Mouse (Mus musculus): ENCODE measurements around the gene Fam20c. TPM values are rescaled to one million over a fixed set of nuclear protein-coding genes. Genes with fewer than 3 reads are reported as not detected.

The Fam20c gene
- polyA plus RNA-seq, 3 experiments from 2014 or later: not detected

DNA sequence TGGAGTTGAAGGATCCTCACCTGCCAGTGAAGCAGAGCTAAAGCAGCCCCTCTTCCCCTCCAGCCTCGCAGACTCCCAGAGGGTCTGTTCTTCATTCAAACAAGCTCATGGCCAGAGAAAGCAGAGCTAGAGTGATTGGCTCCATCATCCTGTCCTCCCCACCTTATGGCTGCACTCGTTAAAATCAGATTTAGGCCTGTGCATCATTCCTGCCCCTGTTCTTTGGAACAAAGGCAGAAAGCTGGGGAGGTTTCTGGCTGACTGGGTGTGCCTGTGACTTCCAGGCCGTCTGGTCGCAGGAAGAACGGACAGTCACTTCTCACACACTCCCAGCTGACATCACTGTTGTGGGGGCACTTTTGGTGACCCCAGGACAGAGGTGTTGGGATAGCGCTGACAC is 2.8 kb downstream of the Fam20c start:
- no peak for ATAC-seq

DNA sequence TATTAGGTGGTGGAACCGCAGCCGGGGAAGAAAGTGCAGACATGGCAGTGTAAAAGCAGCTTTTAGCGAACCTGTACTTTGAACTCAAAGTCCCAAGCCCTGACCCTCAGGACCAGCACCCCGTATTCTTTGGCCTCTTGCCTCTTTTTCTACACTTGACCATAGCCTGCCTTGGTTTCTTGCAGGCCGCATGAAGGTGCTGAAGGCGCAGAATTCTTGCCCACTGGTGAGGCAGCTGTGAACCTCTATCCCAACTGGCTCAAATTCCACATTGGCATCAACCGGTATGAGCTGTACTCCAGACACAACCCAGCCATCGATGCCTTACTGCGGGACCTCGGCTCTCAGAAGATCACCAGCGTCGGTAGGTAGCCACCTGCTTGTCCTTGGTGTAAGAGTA is 3.3 kb downstream of the Fam20c start:
- no peak for ATAC-seq

DNA sequence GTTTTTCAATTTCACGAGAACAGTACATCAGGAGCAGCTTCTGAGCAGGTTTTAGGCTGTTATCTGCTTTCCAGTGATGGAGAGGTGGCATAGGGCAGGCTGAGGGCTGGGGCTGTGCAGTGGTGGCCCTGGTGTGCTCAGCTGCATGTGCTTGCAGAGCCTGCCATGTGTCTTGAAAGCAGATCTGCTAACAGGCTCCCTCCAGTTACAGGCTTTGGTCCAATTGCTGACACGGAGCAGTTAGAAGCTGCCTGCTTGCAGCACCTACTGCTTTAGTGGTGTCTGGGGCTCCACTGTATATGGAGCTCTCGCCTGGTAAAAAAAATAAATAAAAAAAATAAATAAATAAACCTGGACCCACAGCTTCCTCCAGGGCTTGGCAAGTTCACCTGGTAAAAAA is 4.2 kb downstream of the Fam20c start:
- no peak for ATAC-seq

DNA sequence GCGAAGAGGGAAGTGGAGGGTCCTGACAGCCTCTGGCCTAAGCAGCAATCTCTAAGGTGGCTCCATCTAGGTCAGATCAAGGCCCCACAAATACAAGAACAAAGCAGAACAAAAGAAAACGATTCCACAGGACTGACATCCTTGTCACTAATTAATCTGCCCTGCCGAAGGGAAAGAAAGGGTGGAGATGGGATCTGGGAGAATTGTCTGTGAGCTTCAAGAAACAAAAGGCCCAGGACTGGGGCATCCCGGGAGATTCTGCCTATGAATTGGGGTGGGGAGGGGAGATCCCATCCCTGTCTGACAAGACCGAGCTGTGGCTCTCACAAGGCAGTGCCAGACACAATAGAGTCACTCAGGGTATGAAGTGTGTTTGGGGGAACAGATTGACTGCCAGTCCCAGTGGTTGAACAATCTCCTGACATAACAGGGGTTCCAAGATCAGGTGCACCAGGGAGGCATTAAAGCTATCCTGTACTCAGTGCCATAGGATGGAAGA is 7.6 kb downstream of the Fam20c start:
- ATAC-seq: no peak

DNA sequence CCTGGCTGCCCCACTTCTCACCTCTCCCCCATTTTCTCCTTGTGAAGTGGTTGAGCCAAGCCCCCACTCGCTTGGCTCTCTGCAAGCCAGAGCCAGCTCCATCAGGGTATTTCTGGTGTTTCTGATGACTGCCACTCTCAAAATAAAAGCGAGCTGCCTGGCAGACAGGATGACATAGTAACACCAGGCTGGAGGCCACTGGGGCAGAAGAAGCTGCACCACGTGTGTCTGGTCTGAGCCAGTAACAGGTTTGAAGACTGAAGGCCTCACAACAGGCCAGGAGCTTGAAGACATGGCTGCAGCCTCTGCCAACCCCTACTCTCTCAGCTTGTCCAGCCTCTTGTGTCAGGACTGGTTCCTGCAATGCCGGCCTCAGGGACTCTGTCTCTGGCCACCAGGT is 8.0 kb downstream of the Fam20c start:
- ATAC-seq: no peak

DNA sequence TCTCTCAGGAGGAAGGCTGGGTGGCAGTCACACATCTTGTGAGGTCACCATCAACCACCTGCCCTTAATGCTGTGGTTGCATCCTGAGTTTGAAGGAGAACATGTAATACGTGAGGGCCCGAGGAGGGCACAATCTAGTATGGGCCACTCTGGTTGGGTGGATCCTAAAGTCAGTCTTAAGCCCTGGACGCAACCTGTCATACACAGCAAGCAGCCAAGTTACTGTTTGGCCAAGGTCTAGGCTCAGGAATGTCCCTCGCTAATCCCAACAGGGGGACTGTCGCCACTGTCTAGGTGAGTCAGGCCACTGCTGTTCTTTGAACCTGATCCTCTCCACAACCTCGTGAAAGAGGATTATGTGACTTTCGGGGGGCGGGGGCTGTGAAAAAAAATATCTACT is 10.3 kb downstream of the Fam20c start:
- ATAC-seq: no peak

DNA sequence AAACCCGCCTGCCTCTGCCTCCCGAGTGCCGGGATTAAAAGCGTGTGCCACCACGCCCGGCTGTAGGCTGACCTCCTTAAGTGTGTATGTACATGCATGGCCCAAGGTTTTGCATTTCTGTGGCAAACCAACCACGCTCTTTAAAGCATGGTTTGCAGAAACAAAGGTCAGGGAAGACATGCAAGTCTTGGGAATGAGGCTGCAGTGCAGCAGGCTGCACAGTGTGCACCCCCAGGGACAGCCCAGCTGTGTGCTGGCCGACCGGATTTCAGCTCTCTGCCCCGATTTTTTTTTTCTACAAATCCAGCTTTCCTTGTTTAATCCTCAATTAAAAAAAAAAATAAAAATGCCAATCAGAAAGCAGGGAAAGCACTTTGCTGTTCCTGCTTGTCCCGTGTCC is 13.3 kb downstream of the Fam20c start:
- no peak for ATAC-seq

DNA sequence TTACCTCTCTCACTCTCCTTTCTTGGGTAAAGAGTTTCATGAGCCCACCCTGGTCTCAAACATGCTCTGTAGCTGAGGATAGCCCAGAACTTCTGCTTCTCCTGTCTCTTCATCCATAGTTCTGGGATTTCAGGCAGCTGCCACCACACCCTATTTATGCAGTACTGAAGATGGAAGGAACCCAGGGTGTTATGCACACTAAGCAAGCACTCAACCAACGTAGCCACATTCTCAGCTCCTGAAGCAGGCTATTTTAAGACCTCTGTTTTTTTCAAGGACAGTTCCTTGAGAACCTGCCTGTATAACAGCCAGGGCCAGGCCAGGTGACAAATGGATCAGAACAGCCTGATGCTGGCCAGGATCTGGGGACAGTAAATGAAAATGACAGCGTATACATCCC is 14.4 kb downstream of the Fam20c start:
- no peak for ATAC-seq

DNA sequence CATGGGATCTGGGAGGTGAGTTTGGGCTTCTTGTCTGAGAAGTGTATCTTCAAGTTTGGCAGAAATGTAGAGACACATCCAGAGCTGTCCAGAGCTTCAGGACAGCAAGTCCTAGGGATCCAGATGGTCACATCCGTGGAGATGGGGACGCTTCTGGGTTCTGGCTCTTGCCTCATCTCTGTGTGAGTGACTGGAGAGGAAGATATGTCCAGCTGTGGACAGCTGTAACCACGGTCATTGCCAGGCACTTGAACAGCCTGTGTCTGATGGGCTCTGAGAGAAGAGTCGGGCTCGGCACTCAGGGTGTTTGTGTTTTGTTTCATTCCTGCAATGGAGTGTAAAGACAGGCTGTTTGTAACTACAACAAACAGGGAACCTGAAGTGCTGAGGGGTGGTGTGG is 14.8 kb downstream of the Fam20c start:
- no peak for ATAC-seq

DNA sequence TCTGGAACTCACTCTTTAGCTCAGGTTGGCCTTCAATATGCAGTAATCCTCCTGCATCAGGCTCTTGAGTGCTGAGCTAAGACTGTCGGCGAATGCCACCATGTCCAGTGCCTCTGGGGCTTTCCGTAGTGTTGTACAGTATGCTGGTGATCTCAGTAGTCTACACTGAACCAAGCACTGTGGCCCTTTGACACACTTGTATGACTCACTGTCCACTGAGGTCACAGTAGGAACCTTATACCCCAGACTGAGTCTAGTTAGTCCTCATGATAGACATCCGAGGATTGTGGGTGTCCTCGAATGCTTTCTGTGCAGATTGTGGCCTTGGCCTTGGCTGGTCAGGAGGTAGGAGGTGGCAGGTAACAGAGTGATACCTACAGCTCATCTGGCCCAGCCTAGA is 20.8 kb downstream of the Fam20c start:
- no peak for ATAC-seq

DNA sequence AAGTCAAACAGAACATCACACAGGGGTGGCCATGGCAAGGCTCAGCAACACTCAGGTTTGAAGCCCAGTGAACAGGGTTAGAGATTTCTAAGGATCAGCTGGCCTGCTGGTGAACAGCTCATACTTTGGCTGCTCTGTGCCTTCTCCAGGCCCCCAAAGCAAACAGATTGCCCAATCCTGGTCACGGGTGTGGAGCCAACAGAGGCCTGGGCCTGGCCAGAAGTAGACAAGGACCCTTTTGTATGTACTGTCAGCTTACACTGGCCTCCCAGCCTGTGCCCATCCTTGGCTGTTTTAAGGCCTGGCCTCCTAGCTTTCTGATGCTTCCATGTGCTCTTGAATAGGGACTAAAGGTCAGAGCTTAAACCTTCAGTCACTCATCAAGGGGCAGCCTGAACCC is 22.0 kb downstream of the Fam20c start:
- ATAC-seq: no peak

DNA sequence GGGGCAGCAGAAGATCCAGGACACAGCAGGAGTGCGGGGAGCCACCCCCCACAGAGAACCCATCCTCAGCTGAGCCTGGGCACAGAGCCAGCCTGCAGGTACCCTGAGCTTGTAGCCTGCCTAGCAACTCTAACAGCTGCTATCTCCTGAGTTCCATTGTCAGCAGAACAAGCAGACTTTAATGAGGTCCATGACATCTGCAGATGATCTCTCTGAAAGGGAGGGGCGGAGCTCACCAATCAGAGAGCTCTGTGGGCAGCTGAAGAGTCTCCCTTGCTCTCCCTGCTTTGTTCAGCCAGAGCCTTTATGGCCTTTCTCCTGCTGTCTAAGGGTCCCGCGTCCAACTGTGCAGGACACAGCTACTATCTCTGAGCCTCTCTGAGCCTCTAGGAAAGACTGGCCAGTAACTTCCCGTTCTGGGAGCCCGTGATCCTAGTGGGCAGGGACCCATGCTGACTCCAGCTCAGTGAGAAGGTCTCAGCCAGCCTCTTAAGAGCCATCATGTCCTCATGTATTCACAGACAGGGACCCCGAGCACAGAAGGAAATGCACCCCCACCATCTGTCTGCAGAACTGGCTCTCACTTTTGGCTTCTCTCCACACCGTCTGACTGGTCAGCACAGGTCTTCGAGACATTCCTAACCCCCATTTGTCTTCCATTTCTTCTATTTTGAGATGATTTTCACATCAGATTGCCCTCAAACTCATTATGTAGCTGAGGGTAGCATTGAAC is 24.6 kb downstream of the Fam20c start:
- no peak for ATAC-seq

DNA sequence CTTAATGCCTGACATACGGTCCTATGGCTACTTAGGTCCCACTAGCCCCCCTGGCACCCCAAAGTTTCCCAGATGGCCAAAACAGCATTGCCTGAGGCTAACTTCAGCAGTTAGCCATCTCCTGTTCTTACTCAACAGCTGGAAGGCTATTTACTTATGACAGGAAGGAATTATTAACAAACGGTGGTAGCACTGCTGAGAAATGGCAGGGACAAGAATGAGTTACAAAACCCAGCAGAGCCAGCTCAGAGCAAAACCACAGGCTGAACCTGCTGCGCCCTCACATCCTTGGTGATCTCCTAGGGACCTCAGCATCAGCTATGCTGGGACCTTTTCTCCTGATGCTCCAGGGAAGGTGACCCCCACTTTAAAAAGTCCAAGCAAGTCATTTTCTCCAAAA is 25.3 kb downstream of the Fam20c start:
- ATAC-seq: no peak

DNA sequence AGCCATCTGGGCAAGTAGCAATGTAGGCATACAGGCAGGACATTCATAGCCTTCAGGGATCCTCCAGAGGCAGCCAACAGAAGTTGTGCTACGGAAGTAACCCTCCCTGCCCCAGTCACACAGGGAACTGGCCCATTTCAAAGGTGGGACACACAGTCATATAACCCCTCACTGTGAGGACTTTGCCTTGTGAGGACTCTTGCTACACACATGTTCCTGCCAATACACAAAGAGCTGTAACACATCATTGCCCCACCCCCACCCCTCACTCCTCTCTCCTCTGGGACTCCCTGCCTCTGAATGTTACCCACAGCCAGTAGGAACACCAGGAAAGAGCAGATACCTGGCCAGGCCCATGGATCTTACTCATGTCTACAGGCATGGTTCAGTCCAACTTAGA is 28.4 kb downstream of the Fam20c start:
- ATAC-seq: no peak

DNA sequence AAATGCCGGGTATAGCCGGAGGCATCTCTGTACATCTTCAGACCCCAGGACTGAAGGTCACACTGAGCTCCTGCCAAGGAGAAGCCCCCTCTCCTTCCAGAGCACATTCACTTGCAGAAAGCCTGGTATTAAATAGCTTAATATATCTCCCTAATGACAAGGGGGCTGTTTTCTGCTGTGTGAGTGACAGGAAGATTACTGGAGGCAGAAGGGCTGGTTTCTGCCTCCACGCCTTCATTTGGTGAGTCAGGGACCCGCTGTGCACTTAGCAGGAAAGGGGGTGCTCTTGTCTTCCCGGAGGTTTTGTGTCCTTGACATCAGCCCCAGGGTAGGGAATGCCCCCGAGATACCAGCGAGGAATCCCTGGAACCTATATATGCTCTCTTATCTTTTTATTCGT is 28.9 kb downstream of the Fam20c start:
- no peak for ATAC-seq

DNA sequence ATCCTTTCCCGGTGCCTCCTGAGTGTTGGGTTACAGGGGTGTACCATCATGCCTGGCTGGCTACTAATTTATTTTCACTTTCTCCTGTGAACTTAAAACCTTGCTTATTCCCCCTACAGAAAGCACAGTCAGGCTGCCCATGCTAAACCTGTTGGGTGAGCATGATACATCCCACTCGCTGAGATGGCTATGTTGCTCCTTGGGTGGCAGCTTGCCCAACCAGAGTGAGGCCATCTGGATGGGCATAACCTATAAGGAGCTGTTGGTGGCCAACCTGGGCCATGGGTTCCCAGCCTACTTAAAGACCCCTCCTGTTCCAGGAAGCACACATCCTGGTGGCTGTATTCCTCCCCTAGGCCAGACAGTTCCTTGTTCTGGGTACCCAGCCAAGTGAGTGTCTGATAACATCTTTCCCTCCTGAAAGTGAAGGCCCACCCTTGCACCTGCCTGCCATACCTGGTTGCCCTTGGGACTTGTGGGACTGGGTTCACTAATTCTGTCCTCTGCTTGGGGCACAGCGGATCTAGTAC is 31.7 kb downstream of the Fam20c start:
- no peak for ATAC-seq

DNA sequence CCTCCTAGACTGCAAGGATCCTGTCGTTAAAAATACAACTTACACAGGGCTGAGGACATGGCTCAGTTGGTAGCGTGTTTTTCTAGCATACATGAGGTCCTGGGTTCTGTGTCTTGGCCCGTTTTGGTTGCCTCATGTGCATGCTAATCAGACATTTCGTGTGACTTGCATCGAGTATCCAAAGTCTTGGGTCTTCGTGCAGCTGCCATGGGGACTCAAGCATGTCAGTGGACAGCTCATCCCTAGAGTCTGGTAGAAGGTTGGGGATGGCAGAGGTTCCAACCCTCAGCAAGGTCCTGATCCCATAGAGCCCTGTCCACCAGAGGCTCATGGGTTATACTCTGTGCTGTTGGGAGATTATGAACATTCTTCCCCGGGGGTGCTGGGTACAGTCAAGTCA is 33.3 kb downstream of the Fam20c start:
- ATAC-seq: no peak

DNA sequence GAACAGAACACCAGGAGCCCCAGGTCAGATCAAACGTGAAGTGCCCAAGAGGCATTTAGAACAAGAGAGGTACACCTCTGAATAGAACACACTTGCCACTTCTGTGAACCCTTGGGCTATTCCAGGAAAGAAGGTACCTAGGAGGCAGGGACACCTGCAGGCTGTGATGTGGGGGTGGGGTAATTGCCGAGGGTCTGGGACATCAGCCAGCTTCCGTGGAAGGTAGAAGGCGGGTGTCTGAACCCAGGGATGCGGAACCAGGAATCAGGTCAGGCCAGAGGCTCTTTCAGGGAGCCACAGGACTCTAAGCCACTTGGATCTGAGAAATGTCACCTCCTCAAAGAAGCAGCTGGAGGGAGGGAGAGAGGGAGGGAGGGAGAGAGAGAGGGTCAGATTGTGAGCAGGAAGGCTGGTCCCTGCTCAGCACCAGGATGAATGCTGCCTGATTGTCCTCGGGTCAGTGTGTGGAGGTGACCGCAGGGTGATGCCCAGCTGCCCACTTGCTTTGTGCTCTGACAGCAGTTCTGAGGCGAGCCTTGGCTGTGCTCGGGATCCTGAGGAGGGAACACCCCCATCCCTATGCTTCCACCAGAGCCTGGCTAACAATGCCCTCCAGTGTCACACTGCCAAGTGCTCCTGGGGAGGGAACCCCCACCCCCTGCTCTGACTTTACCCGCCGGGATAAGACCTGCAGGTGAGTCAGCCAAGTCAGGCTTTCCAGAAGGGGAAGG is 34.3 kb downstream of the Fam20c start:
- no peak for ATAC-seq

DNA sequence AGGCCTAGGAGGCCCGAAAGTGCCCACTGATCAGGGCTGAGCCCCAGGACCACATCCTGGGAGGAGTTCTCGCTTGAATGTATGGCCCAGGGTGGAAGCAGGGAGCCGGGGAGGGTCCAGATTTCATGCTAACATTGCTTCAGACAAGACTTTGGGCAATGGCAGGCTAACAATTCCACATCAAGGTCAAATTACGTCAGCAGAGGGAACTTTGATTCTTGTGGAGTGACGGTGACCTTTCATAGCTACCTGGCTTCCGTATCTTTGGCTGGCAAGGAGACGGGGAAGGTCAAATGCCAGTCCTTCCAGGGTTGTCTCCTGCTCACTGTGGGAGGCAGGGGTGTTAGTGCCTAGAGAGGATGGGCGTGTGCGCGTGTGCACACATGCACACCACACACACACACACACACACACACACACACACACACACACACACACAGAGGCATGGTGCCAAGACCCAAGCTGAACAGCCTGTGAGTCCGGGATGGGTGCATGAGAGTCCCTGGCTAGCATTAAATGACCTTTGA is 36.7 kb downstream of the Fam20c start:
- ATAC-seq: no peak

DNA sequence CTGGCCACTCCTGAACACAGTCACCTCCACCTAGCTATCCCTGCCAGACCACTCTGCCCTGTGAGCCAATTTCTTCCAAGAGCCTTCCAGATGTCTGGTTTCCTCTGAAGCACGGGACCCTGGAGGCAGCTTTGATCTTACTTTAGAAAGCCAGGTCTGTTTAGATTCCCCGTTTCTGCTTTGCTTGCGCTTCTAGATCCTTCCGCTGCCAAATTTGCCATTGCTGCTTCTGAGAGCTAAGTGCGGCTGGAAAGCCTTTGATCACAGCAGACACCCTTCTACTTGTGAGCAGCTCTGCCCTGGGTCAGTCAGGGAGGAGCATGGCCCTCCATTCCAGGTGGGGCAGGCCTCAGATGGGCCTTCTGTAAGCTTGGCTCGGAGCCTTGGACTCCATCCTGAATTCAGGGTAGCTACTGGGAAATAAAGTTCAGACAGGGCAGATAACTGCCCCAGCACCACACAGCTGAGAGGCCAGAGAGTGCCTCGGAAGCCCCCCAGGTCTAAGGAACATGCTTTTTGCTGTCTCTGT is 47.3 kb downstream of the Fam20c start:
- ATAC-seq: no peak

DNA sequence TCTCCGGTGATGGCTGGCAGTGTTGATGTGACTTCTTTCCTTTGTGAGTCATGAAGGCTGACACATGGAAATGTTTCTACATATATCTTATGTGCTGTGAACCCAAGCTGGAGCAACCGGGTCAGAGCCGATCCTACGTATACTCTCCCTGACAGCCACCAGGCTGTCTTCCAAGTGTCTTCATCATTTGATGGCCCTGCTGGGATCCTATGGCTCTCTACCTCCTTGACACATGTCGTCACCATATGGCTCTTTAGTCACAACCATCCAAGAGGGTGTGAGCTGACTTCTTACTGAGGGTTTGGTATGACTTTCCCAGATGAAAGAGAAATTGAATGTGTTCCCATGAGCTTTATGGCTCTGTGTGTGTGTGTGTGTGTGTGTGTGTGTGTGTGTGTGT is 50.0 kb downstream of the Fam20c start:
- no peak for ATAC-seq

DNA sequence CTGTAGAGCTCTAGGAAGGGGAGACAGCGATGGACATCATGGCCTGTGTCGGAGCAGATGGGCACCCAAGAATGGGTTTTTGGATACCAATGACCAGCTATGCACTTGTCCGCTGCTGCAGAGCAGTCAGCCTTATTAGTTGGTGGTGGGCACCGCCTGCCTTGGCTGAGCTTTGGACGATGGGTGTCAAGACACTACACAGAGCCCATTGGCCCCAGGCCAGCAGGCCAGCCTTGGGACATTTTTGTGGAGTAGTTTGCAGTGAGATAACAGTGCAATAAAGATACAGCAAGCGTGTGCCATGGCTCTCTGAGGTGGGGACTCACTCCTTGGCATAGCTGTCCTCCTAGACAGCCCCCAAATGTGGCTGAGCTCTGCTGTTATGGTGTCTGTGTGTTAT is 55.5 kb downstream of the Fam20c start:
- no peak for ATAC-seq

DNA sequence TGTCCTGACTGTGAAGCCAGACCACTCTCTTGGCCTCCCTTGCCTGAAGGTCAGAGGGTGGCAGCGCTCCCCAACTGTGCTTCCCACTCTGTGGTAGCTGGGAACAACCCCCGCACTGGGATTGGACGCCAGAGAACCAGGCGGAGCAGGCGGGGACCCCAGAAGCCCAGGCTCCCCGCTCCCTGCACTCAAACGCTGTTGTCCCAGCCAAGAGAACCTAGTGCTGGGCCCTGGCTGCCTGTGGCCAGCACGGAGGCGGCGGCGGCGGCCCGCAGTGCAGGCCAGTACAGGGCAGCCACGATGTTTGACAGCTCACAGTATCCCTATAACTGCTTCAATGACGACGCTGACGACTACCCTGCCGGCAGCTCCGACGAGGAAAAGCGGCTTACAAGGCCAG is 65.5 kb downstream of the Fam20c start, which contains the start of gene Gm5294:
TSS of gene Gm5294 (plus strand) at position 301 of the 400 bp plus-strand sequence.
- no peak for ATAC-seq
